Mouse (Mus musculus): ENCODE measurements around the gene Pla2g12b.
"Not testable (repeated sequence)": the region's sequence is repeated elsewhere in the genome, so short reads cannot be mapped to it uniquely, and the experiment has no call there.

Pla2g12b gene

GRCm38 (mm10) chr10:59402899-59403792 lies at the start of gene Pla2g12b:
Pla2g12b (plus strand) TSS chr10:59403660.
- DNase-seq = no peak

GRCm38 (mm10) chr10:59354120-59354519 lies 49.3 kb upstream of the Pla2g12b start:
- DNase-seq = no peak

- DNase-seq = no peak
These were observed 48.4 kb upstream of the Pla2g12b start for GRCm38 (mm10) chr10:59355020-59355419.

- DNase-seq = no peak
These were observed 44.7 kb upstream of the Pla2g12b start for GRCm38 (mm10) chr10:59358744-59359143.

GRCm38 (mm10) chr10:59363208-59363607 lies 40.3 kb upstream of the Pla2g12b start:
- no peak for DNase-seq

- DNase-seq = no peak
These were observed 38.9 kb upstream of the Pla2g12b start for GRCm38 (mm10) chr10:59364551-59364950.

- DNase-seq = no peak
These were observed 37.5 kb upstream of the Pla2g12b start for GRCm38 (mm10) chr10:59365804-59366589.

GRCm38 (mm10) chr10:59366746-59367145 lies 36.7 kb upstream of the Pla2g12b start:
- no peak for DNase-seq

- no peak for DNase-seq
These were observed 36.3 kb upstream of the Pla2g12b start for GRCm38 (mm10) chr10:59367206-59367605.

GRCm38 (mm10) chr10:59368729-59369128 lies 34.7 kb upstream of the Pla2g12b start:
- DNase-seq = no peak

GRCm38 (mm10) chr10:59369426-59369825 lies 34.0 kb upstream of the Pla2g12b start:
- no peak for DNase-seq

GRCm38 (mm10) chr10:59377906-59378305 lies 25.6 kb upstream of the Pla2g12b start:
- DNase-seq = no peak

- no peak for DNase-seq
These were observed 24.7 kb upstream of the Pla2g12b start for GRCm38 (mm10) chr10:59378728-59379127.

- DNase-seq = no peak
These were observed 23.5 kb upstream of the Pla2g12b start for GRCm38 (mm10) chr10:59379927-59380326.

- no peak for DNase-seq
These were observed 23.0 kb upstream of the Pla2g12b start for GRCm38 (mm10) chr10:59380411-59380821.

- DNase-seq = not testable (repeated sequence)
These were observed 21.9 kb upstream of the Pla2g12b start for GRCm38 (mm10) chr10:59381563-59381962.

- no peak for DNase-seq
These were observed 16.5 kb upstream of the Pla2g12b start for GRCm38 (mm10) chr10:59386951-59387350.

GRCm38 (mm10) chr10:59389652-59390051 lies 13.8 kb upstream of the Pla2g12b start:
- no peak for DNase-seq

GRCm38 (mm10) chr10:59391907-59392306 lies 11.6 kb upstream of the Pla2g12b start:
- no peak for DNase-seq

GRCm38 (mm10) chr10:59395461-59395860 lies 8.0 kb upstream of the Pla2g12b start, which contains the start of gene Gm10273:
Gm10273 (plus strand) TSS chr10:59395632.
- DNase-seq = not testable (repeated sequence)

GRCm38 (mm10) chr10:59403793-59404149 lies 311 bp downstream of the Pla2g12b start:
- no peak for DNase-seq

GRCm38 (mm10) chr10:59408499-59408898 lies 5.0 kb downstream of the Pla2g12b start:
- no peak for DNase-seq

- DNase-seq = no peak
These were observed 6.8 kb downstream of the Pla2g12b start for GRCm38 (mm10) chr10:59410264-59410663.

- DNase-seq = no peak
These were observed 10.3 kb downstream of the Pla2g12b start for GRCm38 (mm10) chr10:59413711-59414110.
